Mouse (Mus musculus) liver, adult 2 months (tissue): Measurements from ENCODE around the gene Hcar1. TPM values are rescaled to one million over a fixed set of nuclear protein-coding genes. Genes with fewer than 3 reads are reported as not detected.
A peak's percentile ranks its signal among the peaks of the same experiment; 100 is the strongest.

Source experiments
- DNase-seq: peaks from one replicate; pipeline ENCODE4 v3.0.0-alpha.2; 2011; ENCODE audit warnings: low read depth, low spot score; ENCODE audit errors: extremely low read depth
- H3K27ac ChIP-seq: fragments of 200-500 bp; replicated peaks from 2 replicates; pipeline ENCODE4 v1.5.1; 2012; ENCODE audit warnings: low read depth, mild to moderate bottlenecking, control low read depth, inconsistent platforms, low read length; ENCODE audit not compliant: insufficient read depth
- H3K27me3 ChIP-seq: fragments of 200-500 bp; 2 replicates; pipeline ENCODE4 v1.6.1; 2012; ENCODE audit warnings: mild to moderate bottlenecking, moderate library complexity, low read length, inconsistent platforms; ENCODE audit not compliant: control insufficient read depth, insufficient read depth
- H3K36me3 ChIP-seq: fragments of 200-500 bp; 2 replicates; pipeline ENCODE4 v1.6.1; 2012; ENCODE audit warnings: low read length, inconsistent platforms; ENCODE audit not compliant: control insufficient read depth, insufficient read depth
- H3K4me1 ChIP-seq: fragments of 200-500 bp; 2 replicates; pipeline ENCODE4 v1.6.1; 2011; ENCODE audit warnings: low read length; ENCODE audit not compliant: control insufficient read depth, insufficient read depth
- H3K4me3 ChIP-seq: fragments of 200-500 bp; 2 replicates; pipeline ENCODE4 v1.5.1; 2011; ENCODE audit warnings: low read depth, mild to moderate bottlenecking, control low read depth, low read length, moderate library complexity; ENCODE audit not compliant: insufficient read depth
- H3K79me2 ChIP-seq: fragments of 200-500 bp; 2 replicates; pipeline ENCODE4 v1.6.1; 2012; ENCODE audit warnings: inconsistent platforms, mild to moderate bottlenecking, low read length, moderate library complexity; ENCODE audit not compliant: control insufficient read depth, insufficient read depth
- H3K9ac ChIP-seq: fragments of 200-500 bp; 2 replicates; pipeline ENCODE4 v1.6.1; 2012; ENCODE audit warnings: low read depth, mild to moderate bottlenecking, control low read depth, inconsistent platforms, low read length
- CTCF ChIP-seq: fragments of 200-500 bp; IDR thresholded peaks from 2 replicates; pipeline ENCODE4 v1.5.1; 2011; ENCODE audit warnings: low read depth, low read length, control low read depth
- POLR2A ChIP-seq: fragments of 200-500 bp; IDR thresholded peaks from 2 replicates; pipeline ENCODE4 v1.6.1; 2011; ENCODE audit warnings: low read length, control low read depth; ENCODE audit not compliant: insufficient read depth; ENCODE audit errors: extremely low read depth
- WGBS: fragments of 180-500 bp; shearing (Covaris S2); methylation state at CpG from one replicate; pipeline ENCODE4 v1.1.7; 2018; 5-methylcytosine and 5-hydroxymethylcytosine counted together
- polyA plus RNA-seq: library from polyadenylated mRNA; depleted of rRNA; stranded (reverse); fragments of >200 nt; gene quantifications from 2 replicates; pipeline ENCODE4 v1.2.3, GENCODE M21; 2012
- total RNA-seq: library from RNA; depleted of rRNA; stranded (reverse); fragments of >200 nt; gene quantifications from 2 replicates; pipeline ENCODE4 v1.2.3, GENCODE M21; 2014

Gene Hcar1
- total and polyA plus RNA-seq, 2 experiments = 0.09 TPM; not detected in 1

DNA sequence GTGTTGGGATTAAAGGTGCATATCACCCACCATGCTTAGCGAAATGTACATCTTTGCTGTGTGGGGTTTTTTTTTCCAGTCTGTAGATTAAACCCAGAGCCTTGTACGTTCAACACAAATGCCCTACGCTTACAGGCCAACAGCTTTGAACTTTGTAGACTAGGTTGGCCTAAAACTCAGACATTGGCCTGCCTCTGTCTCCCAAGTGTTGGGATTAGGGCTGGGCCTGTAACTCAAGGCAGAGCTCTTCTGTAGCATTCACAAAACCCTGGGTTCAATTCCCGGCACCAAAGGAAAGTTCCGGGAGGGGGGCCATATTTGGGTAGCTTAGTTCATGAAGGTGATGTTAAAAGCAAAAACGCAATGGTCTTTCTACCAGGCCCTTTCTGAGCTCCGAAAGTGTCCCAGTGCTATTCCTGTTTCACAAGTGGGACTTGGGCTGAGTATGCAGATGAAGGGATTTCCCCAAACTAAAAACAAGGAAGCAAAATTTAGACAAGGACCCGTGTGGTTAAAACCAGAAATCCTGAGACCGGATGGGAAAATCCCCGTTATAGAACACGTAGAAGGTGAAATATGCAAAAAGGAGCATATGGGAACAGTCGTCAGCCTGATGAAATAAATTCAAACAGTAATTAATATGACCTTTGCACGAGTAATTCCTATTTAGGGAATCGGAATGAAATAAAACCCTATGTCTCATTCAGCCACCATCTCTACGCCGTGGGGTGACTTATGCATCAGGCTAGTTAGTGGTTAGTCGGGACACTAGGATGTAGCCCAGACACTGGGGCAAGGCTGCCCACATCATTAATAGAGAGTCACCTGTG, 26.5 kb upstream of the Hcar1 start:
- Histone ChIP-seq H3K36me3 (peaks cover 6% of the 10 kb centered on the region; the same call in 1 of the 2 replicates), H3K79me2 (peaks cover 22% of the 10 kb centered on the region; the same call in 1 of the 2 replicates), H3K27me3 (no peaks in the 10 kb centered on the region), H3K27ac (no peak overlapping the region), H3K4me1 (peaks cover 7% of the 10 kb centered on the region), H3K9ac (no peak overlapping the region), H3K4me3 (no peak overlapping the region)
- 73% methylated on average over 17 of the region's 17 CpGs for WGBS
- no peak for TF ChIP-seq CTCF
- no peak for TF ChIP-seq POLR2A
- peak; percentile 16 for DNase-seq

DNA sequence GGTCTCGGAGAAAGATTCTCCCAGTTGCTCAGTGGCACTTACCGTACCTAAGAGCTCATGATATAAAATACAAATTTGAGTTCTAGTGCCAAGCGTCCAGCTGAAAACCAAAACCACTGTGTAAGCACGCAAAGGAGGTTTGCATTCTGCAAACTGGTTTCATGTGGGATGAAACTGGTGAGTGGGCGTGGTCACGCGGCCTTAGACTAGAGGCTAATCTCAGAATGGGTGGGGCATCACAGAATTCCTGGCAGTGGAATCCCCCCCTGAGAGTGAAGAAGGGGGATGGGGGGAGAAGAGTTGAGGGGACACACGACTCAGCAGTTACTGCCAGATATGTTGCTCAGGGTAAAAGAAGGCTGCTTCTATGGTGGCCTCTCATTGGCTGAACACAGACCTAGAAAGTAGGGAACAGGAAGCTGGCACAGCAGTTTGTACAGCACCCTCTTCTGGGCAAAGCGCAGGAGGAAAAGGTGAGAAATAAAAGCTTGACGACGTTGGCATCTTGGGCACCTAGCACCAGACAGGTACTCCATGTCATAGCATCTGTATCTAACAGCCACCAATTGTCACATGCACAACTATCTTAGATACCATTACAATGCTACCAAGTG, 24.3 kb upstream of the Hcar1 start:
- TF ChIP-seq POLR2A = no peak
- TF ChIP-seq CTCF = no peak
- no peak for DNase-seq
- no peak overlapping the region for H3K27ac ChIP-seq
- no peak overlapping the region for H3K9ac ChIP-seq
- H3K4me1 ChIP-seq = peaks cover 7% of the 10 kb centered on the region
- no peaks in the 10 kb centered on the region for H3K36me3 ChIP-seq
- no peaks in the 10 kb centered on the region for H3K27me3 ChIP-seq
- peaks cover 17% of the 10 kb centered on the region; the same call in 1 of the 2 replicates for H3K79me2 ChIP-seq
- no peak overlapping the region for H3K4me3 ChIP-seq
- WGBS = 80% methylated on average over 11 of the region's 11 CpGs

DNA sequence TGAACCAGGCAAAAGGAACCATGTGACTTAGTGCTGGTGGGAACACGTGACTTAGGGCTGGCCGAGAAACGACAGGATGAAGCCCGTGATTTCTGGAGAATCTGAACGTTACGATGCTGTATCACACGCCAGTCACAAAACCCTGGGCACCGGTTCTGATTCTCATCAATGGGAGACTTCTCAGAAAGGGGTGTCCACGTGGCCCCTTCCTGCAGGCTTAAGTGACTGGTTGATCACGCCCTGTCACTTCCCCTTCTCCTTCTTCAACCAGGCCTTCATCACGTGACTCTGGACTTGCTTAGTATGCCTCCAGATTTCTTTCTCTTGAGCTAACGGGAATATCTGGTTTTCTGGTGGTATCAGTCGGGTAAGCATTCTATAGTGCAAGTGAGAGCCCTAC, 17.5 kb upstream of the Hcar1 start:
- DNase-seq = peak; percentile 22
- Histone ChIP-seq H3K4me3 (no peak overlapping the region), H3K79me2 (no peaks in the 10 kb centered on the region), H3K9ac (no peak overlapping the region), H3K4me1 (no peaks in the 10 kb centered on the region), H3K27me3 (no peaks in the 10 kb centered on the region), H3K27ac (no peak overlapping the region), H3K36me3 (no peaks in the 10 kb centered on the region)
- 73% methylated on average over 13 of the region's 13 CpGs for WGBS
- TF ChIP-seq CTCF (no peak), POLR2A (no peak)

DNA sequence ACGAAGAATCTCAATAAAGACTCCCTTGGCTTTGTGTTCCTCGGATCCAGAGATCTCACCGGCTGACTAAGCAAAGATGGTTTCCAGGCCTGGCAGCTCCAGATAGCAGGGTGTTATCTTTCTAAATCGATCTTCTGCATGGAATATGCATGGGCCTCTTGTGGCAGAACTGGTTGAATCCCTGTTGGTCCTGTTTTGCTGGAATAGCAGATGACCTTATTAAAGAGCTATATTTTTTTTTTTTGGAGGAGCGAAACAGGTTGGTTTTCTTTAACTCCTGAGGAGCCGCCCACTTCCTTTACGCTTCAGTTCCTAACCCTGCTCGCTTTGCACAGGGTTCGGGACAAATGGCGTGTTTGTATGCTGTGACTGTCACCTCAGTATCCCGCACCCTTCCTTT, 16.6 kb upstream of the Hcar1 start:
- H3K4me3 ChIP-seq = no peak overlapping the region
- no peak for DNase-seq

DNA sequence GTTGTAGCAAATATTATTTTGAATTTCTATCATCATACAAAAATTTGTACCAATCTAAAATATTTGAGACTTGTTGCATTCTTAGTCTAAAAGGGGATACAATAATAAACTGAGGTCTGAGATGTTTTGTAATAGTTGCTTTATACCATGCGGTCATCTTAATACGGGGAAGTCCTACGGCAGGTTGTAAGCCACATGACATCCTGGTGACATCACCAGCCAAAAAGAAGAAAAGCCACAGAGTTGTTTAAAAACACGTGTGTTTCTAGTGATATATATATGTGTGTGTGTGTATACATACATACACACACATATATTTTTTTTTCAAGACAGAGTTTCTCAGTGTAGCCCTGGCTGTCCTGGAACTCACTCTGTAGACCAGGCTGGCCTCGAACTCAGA, 13.7 kb upstream of the Hcar1 start:
- 83% methylated on average over 5 of the region's 5 CpGs for WGBS
- DNase-seq = no peak
- H3K36me3 ChIP-seq = no peaks in the 10 kb centered on the region

More for the DNA sequence above, 16.6 kb upstream of the Hcar1 start:
- Histone ChIP-seq H3K27me3 (no peaks in the 10 kb centered on the region), H3K9ac (no peak overlapping the region), H3K79me2 (no peaks in the 10 kb centered on the region), H3K36me3 (no peaks in the 10 kb centered on the region), H3K4me1 (no peaks in the 10 kb centered on the region), H3K27ac (no peak overlapping the region)
- 88% methylated on average over 11 of the region's 11 CpGs for WGBS
- TF ChIP-seq CTCF (no peak), POLR2A (no peak)

More for the DNA sequence above, 13.7 kb upstream of the Hcar1 start:
- Histone ChIP-seq H3K4me1 (no peaks in the 10 kb centered on the region), H3K27me3 (no peaks in the 10 kb centered on the region), H3K79me2 (no peaks in the 10 kb centered on the region), H3K27ac (no peak overlapping the region), H3K4me3 (no peak overlapping the region), H3K9ac (no peak overlapping the region)
- TF ChIP-seq POLR2A = no peak
- TF ChIP-seq CTCF = no peak
